Mouse (Mus musculus): ENCODE results near the gene Stfa3. TPM values are rescaled to one million over a fixed set of nuclear protein-coding genes. Genes with fewer than 3 reads are reported as not detected.
"Not testable (repeated sequence)": the region's sequence is repeated elsewhere in the genome, so short reads cannot be mapped to it uniquely, and the experiment has no call there.

Gene Stfa3
- not detected for total RNA-seq (2021)
- long read RNA-seq, experiment 1: 0 reads
- long read RNA-seq, experiment 2: 0 reads

DNA sequence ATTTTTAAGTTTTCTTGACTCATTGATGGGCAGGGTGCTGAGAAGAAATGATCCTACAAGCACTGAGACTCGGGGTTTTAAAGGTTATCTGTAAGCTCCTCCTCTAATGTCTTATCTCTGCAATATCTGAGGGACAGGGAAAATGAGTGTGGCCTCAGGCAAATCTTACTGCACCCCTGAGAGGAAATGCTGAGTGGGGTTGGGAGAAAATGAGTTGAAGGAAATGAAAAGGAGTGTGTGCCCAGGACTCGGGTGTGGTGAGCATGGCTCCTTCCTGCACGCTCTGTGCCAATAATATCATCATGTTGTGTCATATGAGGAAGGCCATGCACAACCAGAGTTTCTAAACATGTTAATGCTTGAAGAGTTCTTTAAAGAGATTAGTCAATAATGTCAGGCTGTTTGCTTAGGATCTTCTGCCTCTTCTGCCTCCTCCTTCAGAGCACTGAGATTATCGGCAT, at the start of gene Stfa3:
Gene Stfa3 (minus strand): TSS at position 51 of the 461 bp plus-strand sequence.
- no peak for DNase-seq (ENCODE audit: low spot score in 2 of 2)

- no peak for DNase-seq (ENCODE audit: low spot score in 2 of 2)
These were observed 47.1 kb upstream of the Stfa3 start for GRCm38 (mm10) chr16:36502286-36502685.

- DNase-seq (ENCODE audit: low spot score in 2 of 2): no peak
These were observed 37.2 kb upstream of the Stfa3 start for GRCm38 (mm10) chr16:36492420-36492819.

DNA sequence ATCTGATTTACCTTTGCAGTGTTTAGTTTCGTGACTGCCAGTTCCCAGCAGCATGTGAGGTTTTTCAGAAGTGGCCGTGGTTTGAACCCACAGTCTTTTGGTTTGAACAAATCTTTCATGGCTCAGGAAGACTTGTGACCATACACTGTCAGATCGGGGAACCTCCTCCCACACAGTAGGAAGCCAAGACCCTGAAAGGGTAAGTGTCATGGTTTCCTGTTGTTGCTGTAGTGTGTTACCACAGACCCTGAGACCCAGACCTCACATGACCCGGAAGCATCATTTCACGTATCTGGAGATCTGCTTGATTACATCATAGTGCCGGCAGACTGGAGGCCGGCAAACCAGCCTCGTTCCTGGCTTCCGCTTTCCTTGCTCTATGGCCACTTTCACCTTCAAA, 21.7 kb upstream of the Stfa3 start:
- no peak for DNase-seq (ENCODE audit: low spot score in 2 of 2)

GRCm38 (mm10) chr16:36475530-36475929, 20.3 kb upstream of the Stfa3 start:
- DNase-seq (ENCODE audit: low spot score in 2 of 2): no peak

DNA sequence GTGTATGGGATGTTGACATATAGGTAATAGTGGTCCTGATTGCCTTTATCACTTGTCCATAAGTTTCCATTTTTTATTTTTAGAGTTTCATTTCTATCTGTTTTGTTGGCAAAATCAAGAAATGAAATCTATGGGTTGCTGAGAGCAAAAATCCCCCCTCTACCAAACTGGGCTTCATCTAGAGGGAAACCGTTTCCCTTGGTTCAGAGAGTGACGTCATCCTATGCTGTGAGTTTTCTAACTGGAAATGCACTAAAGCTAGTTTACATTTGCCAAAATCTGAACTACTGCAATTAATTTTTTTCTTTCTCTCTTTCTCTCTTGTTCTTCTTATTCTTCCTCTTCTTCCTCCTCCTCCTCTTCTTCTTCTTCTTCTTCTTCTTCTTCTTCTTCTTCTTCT, 19.7 kb upstream of the Stfa3 start:
- no peak for DNase-seq (ENCODE audit: low spot score in 2 of 2)

DNA sequence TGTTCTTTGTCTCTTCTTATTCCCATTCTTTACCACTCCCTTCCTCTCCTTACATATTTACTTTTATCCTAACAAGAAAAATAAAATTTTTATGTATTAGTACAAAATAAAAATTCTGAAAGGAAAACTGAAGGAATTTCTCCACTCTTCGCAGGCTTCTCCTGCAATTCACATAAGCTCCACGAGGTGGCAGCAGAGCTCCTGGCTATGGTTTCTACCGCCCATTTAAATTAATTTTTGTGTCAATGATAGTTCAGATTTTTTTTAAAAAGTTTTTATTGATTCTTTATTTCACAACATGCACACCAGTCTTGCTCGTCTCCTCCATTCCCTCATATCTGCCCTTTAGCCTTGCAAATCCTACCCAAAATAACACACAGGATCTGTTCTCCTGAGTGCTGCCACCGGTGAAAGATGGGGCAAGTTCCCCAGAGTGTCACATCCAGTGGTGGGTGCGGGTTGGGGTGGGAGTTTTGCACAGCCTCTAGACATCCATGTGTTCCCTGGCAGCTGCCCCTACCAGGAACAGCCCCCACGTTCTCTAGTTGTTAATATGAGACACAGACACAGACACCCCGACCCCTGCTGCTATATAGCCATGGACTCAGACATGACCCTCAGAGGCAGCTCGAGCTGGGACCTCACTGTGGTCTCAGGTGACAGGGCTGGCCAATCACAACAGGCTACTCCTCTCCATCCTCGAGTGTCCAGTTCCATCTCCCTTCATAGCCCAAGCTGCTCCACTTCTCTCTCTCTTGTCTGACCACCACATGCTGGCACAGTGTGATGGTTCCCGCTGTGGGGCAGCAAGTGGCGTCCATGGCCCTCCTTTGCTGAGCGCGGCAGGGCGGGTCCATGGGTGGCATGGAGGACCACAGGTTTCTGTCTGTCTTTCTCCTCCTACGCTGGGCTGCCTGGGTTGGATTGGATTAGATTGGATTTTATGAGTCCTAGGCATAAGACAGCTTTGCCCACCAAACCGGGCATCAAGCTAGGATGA, 18.3 kb upstream of the Stfa3 start:
- DNase-seq (ENCODE audit: low spot score in 2 of 2): peak; percentile 26 to 30

- DNase-seq (ENCODE audit: low spot score in 2 of 2): no peak
These were observed 16.0 kb upstream of the Stfa3 start for GRCm38 (mm10) chr16:36471066-36471633.

DNA sequence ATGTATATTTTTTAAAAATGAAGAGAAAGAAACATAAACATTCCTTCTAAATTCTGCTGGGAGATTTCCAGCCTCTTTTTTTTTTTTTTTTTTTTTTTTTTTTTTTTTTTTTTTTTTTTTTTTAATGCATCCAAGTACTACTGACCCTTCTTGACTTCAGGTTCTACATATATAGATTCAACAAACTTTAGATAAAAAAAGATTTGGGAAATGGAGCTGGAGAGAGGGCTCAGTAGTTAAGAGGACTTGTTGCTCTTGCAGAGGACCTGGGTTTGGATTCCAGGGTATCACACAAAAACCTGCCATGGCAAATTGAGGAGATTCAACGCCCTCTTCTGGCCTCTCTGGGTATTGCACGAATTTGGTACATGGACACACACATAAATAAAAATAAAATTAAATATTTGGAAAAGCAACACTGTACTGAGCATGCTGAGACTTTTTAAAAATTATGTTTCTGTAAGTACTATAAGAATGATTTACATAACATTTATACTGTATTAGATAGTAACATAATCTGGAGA, 14.8 kb upstream of the Stfa3 start:
- DNase-seq (ENCODE audit: low spot score in 2 of 2): no peak

- no peak for DNase-seq (ENCODE audit: low spot score in 2 of 2)
These were observed 14.2 kb upstream of the Stfa3 start for GRCm38 (mm10) chr16:36469367-36469766.

- no peak for DNase-seq (ENCODE audit: low spot score in 2 of 2)
These were observed 13.7 kb upstream of the Stfa3 start for GRCm38 (mm10) chr16:36468862-36469261.

DNA sequence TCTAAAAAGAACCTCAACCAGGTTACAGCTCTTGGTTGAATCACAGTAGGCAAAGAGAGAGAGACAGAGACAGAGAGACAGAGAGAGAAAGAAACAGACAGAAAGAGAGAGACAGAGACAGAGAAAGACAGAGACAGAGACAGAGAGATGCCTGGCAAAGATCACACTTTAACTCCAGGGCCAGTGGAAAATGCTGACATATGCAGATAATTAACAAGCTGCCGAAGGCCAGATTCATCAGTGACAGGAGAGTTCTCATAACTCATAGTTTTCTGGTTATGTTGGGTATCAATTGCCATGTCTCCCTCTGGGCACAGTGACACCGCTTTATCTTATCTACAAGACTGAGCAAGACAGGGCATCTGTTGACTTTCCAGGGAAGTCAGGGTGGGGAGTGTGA, 12.7 kb upstream of the Stfa3 start:
- no peak for DNase-seq (ENCODE audit: low spot score in 2 of 2)

DNA sequence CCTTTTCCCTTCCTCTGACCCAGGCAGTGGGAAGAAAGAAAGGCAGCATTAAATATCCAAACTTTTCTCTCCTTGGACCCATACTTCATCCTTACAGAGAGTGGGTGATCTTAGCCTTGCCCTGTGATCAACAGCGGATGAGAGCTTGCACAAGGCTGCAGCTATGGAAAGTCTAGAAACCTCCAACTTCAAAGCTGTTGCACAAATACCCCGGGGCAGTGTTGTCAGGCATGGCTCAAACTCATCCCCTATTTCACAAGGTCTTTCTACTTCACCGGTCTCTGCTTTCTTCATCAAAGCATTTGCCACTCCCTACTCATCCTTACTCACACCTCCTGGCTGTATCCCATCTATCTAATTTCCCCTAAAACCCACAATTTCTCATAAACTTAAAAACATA, 10.2 kb upstream of the Stfa3 start:
- DNase-seq (ENCODE audit: low spot score in 2 of 2): no peak

DNA sequence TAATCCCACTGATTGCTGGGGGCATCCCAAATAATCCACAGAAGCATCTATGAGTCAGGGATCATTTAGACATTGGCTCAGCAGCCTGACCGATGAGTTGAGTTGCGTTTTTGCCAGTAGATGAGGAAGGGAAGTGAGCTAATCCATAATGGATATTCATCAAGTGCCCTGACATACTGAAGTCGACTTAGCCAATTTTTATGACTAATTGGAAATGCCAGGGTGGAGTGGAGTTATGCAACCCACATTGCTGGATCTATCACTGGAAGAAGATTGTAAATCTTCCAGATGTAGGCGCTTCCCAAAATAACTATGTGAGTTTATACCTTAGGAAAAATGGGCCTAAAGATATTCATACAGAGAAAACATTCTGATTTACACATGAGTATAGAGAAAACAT, 8.9 kb upstream of the Stfa3 start:
- no peak for DNase-seq (ENCODE audit: low spot score in 2 of 2)

- no peak for DNase-seq (ENCODE audit: low spot score in 2 of 2)
These were observed 5.2 kb upstream of the Stfa3 start for GRCm38 (mm10) chr16:36460426-36460825.

DNA sequence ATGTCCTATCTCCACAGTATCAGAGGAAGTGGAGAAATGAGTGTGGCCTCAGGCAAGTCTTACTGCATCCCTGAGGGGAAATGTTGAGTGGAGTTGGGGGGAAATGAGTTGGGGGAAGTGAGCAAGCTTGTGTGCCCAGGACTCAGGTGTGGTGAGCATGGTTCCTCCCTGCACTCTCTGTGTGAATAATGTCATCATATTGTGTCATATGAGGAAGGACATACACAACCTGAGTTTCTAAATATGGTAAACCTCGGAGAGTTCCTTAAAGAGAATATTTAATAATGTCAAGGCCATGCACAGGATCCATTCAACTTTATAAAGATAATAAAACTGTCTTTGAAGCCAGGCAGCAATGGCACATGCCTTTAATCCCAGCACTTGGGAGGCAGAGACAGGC, 34.2 kb downstream of the Stfa3 start:
- not testable (repeated sequence) for DNase-seq (ENCODE audit: low spot score in 2 of 2)

DNA sequence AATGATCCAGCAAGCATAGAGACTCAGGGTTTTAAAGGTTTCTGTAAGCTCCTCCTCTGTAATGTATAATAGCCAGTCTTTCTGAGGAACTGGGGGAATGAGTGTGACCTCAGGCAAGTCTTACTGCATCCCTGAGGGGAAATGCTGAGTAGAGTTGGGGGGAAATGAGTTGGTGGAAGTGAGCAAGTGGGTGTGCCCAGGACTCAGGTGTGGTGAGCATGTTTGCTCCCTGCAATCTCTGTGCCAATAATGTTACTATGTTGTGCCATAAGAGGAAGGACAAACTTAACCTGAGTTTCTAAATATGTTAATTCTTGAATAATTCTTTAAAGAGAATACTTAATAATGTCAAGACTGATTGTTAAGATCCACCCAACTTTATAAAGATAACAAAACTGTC, 46.8 kb downstream of the Stfa3 start, which contains the start of gene Stfa2:
Gene Stfa2 (minus strand): TSS at position 101 of the 400 bp plus-strand sequence.
- DNase-seq (ENCODE audit: low spot score in 2 of 2): no peak

Other genes with a start within 250 kb of the Stfa3 start
- not detected for gene Gm5416, start 245.0 kb downstream of the Stfa3 start, total RNA-seq (2021)
- gene 2010005H15Rik, start 233.9 kb downstream of the Stfa3 start, total RNA-seq (2021): not detected
- not detected for gene Stfa1, start 178.4 kb downstream of the Stfa3 start, total RNA-seq (2021)
- gene BC117090, start 121.1 kb downstream of the Stfa3 start, total RNA-seq (2021): not detected
- gene BC100530, start 87.6 kb downstream of the Stfa3 start, total RNA-seq (2021): not detected
- not detected for gene Stfa2, start 46.9 kb downstream of the Stfa3 start, total RNA-seq (2021)
- gene Casr, start 106.7 kb upstream of the Stfa3 start, total RNA-seq (2021): 10 to 100 TPM in 1 of 2 experiments, 1 to 10 TPM in 1; 9.4 to 13.6 TPM
- gene Cd86, start 210.7 kb upstream of the Stfa3 start, total RNA-seq (2021): 1 to 10 TPM; 1.7 to 2.1 TPM
- gene Ildr1, start 238.6 kb upstream of the Stfa3 start, total RNA-seq (2021): under 1 TPM; 0.18 to 0.45 TPM